Mouse (Mus musculus): ENCODE results near the gene Cib1. TPM values are rescaled to one million over a fixed set of nuclear protein-coding genes. Genes with fewer than 3 reads are reported as not detected.

Cib1 gene
- polyA plus RNA-seq, 1 experiment from 2014 or later, result 26.4 TPM

DNA sequence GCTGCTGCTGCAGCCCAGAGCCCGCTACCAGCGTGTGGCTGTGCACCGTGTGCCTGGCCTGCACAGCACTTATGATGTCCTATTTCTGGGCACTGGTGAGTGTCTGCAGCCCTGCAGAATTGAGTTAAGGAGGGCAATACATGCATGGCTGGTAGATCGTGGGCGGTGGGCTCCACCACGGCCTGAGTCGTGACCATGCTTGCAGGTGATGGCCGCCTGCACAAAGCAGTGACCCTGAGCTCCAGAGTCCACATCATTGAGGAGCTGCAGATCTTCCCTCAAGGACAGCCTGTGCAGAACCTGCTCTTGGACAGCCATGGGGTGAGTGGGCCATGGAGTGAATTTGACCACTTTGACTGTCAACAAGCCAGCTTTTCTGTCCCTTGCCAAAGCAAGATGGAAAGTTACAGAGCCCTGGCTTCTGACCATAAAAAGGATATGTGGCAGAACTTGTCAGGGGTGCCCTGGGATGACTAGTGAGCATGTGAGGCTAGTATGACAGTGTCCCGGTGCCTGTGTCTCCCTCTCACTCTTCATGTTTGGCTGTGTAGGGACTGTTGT lies 12.3 kb downstream of the Cib1 start:
- Histone ChIP-seq H3K27ac (ENCODE audit: low read depth, low read length) (no peak overlapping the region), H3K4me1 (ENCODE audit: control insufficient read depth, insufficient read depth, low read length) (no peaks in the 10 kb centered on the region), H3K4me2 (ENCODE audit: low read depth, low read length) (no peak overlapping the region), H3K9me3 (ENCODE audit: control insufficient read depth, low read length) (no peaks in the 10 kb centered on the region), H3K36me3 (ENCODE audit: control insufficient read depth, insufficient read depth, low read length) (peaks cover 61% of the 10 kb centered on the region), H3K9ac (replicated peaks; ENCODE audit: low read depth, low read length) (no peak overlapping the region), H3K27me3 (ENCODE audit: control insufficient read depth, insufficient read depth, low read length) (no peaks in the 10 kb centered on the region), H3K4me3 (ENCODE audit: low read depth, low read length) (no peak overlapping the region)
- ATAC-seq (ENCODE audit: low read depth), result no peak
- WGBS, result 96% methylated on average over 9 of the region's 9 CpGs

DNA sequence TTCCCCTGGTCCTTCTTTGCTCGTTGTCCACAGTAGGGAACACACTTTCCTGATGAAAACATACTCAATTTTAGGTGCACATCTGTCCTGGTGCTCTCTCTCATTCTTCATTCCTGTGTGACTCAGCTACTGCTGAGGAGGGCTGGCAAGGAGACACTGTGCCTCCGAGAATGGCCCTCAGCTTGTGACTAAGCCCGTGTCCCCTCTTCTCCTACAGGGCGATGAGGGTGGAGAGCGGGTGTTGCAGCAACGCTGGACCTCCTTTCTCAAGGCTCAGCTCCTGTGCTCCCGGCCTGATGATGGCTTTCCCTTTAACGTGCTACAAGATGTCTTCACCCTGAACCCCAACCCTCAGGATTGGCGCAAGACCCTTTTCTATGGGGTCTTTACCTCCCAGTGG lies 13.9 kb downstream of the Cib1 start:
- no peak overlapping the region for H3K27ac ChIP-seq (ENCODE audit: low read depth, low read length)
- no peak overlapping the region for H3K9ac ChIP-seq (replicated peaks; ENCODE audit: low read depth, low read length)
- H3K4me1 ChIP-seq (ENCODE audit: control insufficient read depth, insufficient read depth, low read length), result no peaks in the 10 kb centered on the region
- no peaks in the 10 kb centered on the region for H3K27me3 ChIP-seq (ENCODE audit: control insufficient read depth, insufficient read depth, low read length)
- no peaks in the 10 kb centered on the region for H3K9me3 ChIP-seq (ENCODE audit: control insufficient read depth, low read length)
- peaks cover 49% of the 10 kb centered on the region for H3K36me3 ChIP-seq (ENCODE audit: control insufficient read depth, insufficient read depth, low read length)
- ATAC-seq (ENCODE audit: low read depth), result no peak
- WGBS, result 94% methylated on average over 9 of the region's 9 CpGs
- no peak overlapping the region for H3K4me3 ChIP-seq (ENCODE audit: low read depth, low read length)
- H3K4me2 ChIP-seq (ENCODE audit: low read depth, low read length), result no peak overlapping the region

DNA sequence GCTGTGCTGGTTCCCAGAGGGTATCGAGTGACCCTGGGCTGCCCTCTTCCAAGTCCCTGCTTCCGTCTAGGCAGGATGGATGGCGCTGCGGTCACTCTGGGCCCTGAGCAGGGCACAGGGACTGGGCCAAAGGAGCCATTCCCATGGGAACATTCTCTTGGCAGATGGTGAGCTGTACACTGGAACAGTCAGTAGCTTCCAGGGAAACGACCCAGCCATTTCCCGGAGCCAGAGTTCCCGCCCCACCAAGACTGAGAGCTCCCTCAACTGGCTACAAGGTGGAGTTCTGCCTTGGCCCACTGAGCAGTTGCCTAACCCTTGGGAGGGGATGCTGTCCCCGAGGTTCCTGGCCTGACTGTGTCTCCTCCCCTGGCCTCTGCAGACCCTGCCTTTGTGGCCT lies 16.0 kb downstream of the Cib1 start:
- peaks cover 43% of the 10 kb centered on the region for H3K36me3 ChIP-seq (ENCODE audit: control insufficient read depth, insufficient read depth, low read length)
- no peak overlapping the region for H3K27ac ChIP-seq (ENCODE audit: low read depth, low read length)
- H3K4me3 ChIP-seq (ENCODE audit: low read depth, low read length), result no peak overlapping the region
- no peaks in the 10 kb centered on the region for H3K27me3 ChIP-seq (ENCODE audit: control insufficient read depth, insufficient read depth, low read length)
- WGBS, result 60% methylated on average over 8 of the region's 8 CpGs
- H3K9me3 ChIP-seq (ENCODE audit: control insufficient read depth, low read length), result no peaks in the 10 kb centered on the region
- H3K4me1 ChIP-seq (ENCODE audit: control insufficient read depth, insufficient read depth, low read length), result no peaks in the 10 kb centered on the region
- H3K9ac ChIP-seq (replicated peaks; ENCODE audit: low read depth, low read length), result no peak overlapping the region
- ATAC-seq (ENCODE audit: low read depth), result peak; percentile 35; the same call in 1 of the 2 replicates
- H3K4me2 ChIP-seq (ENCODE audit: low read depth, low read length), result no peak overlapping the region

DNA sequence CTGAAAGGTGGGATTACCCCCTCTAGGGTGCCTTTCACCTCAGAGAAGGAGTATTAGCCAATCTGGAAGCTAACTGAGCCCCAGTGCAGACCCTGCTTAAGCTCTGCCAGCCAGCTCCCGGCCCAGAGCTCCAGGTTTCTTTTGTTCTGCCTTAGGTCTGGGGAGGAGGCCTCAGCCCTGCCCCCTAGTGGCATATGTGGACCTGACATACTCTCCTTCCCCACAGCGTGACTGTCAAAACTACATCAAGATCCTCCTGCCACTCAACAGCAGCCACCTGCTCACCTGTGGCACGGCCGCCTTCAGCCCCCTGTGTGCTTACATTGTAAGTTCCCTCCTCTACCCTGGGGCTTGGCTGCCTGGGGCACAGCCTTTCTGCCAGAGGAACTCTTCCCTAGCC lies 17.2 kb downstream of the Cib1 start:
- whole genome bisulfite sequencing, result 16% methylated on average over 4 of the region's 4 CpGs
- Histone ChIP-seq H3K4me1 (ENCODE audit: control insufficient read depth, insufficient read depth, low read length) (no peaks in the 10 kb centered on the region), H3K27ac (ENCODE audit: low read depth, low read length) (peak overlapping the region; percentile 62; the same call in 1 of the 2 replicates), H3K4me3 (ENCODE audit: low read depth, low read length) (no peak overlapping the region), H3K36me3 (ENCODE audit: control insufficient read depth, insufficient read depth, low read length) (peaks cover 33% of the 10 kb centered on the region), H3K27me3 (ENCODE audit: control insufficient read depth, insufficient read depth, low read length) (no peaks in the 10 kb centered on the region), H3K9ac (replicated peaks; ENCODE audit: low read depth, low read length) (peak overlapping the region; percentile 26; the same call in 1 of the 2 replicates), H3K4me2 (ENCODE audit: low read depth, low read length) (no peak overlapping the region), H3K9me3 (ENCODE audit: control insufficient read depth, low read length) (no peaks in the 10 kb centered on the region)
- peak; percentile 87 for ATAC-seq (ENCODE audit: low read depth)

DNA sequence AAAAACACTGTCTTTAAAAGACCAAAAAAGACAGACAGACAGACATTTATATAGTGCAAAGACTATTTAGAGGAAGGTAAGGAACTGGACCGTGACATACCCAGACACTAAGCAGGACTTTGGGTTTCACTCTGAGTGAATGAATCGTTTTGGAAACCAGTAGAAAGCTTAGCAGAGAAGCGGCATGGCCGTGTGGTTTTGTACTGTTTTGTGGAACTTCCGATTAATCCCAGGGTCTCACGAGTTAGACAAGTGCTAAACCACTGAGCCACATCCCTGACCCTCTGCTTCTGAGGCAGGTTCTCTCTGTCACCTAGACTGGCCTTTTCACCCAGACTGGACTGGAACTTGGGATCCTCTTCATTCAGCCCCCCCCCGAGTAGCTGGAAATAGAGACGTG lies 18.2 kb downstream of the Cib1 start:
- H3K9ac ChIP-seq (replicated peaks; ENCODE audit: low read depth, low read length), result no peak overlapping the region
- no peak overlapping the region; the same call in 1 of the 2 replicates for H3K27ac ChIP-seq (ENCODE audit: low read depth, low read length)
- peaks cover 24% of the 10 kb centered on the region; the same call in 1 of the 2 replicates for H3K36me3 ChIP-seq (ENCODE audit: control insufficient read depth, insufficient read depth, low read length)
- no peaks in the 10 kb centered on the region for H3K9me3 ChIP-seq (ENCODE audit: control insufficient read depth, low read length)
- no peaks in the 10 kb centered on the region for H3K4me1 ChIP-seq (ENCODE audit: control insufficient read depth, insufficient read depth, low read length)
- no peaks in the 10 kb centered on the region for H3K27me3 ChIP-seq (ENCODE audit: control insufficient read depth, insufficient read depth, low read length)
- no peak overlapping the region for H3K4me2 ChIP-seq (ENCODE audit: low read depth, low read length)
- H3K4me3 ChIP-seq (ENCODE audit: low read depth, low read length), result no peak overlapping the region
- 88% methylated on average over 8 of the region's 8 CpGs for WGBS
- no peak for ATAC-seq (ENCODE audit: low read depth)

DNA sequence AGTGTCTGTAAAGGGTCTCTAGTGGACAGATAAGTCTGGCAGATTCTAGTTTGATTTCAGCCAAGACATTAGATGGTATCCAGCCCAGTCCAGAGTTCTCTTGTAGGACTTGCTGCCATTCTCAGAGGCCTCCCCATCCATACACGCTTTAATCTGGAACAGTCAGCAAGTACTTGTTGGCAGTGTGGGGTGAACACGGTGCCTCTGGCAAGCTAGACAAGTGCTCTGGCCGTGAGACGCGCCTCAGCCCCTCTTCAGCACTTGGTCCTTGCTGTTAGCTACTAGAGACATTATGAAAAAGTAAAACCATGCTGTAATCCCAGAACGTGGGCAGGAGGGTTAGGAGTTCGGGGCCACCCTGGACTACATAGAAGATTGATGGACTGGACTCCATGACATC lies 19.0 kb downstream of the Cib1 start:
- H3K9ac ChIP-seq (replicated peaks; ENCODE audit: low read depth, low read length), result no peak overlapping the region
- H3K4me3 ChIP-seq (ENCODE audit: low read depth, low read length), result no peak overlapping the region
- H3K9me3 ChIP-seq (ENCODE audit: control insufficient read depth, low read length), result no peaks in the 10 kb centered on the region
- WGBS, result 95% methylated on average over 7 of the region's 7 CpGs
- no peaks in the 10 kb centered on the region for H3K4me1 ChIP-seq (ENCODE audit: control insufficient read depth, insufficient read depth, low read length)
- peaks cover 19% of the 10 kb centered on the region; the same call in 1 of the 2 replicates for H3K36me3 ChIP-seq (ENCODE audit: control insufficient read depth, insufficient read depth, low read length)
- no peaks in the 10 kb centered on the region for H3K27me3 ChIP-seq (ENCODE audit: control insufficient read depth, insufficient read depth, low read length)
- H3K27ac ChIP-seq (ENCODE audit: low read depth, low read length), result no peak overlapping the region
- no peak for ATAC-seq (ENCODE audit: low read depth)
- H3K4me2 ChIP-seq (ENCODE audit: low read depth, low read length), result no peak overlapping the region

DNA sequence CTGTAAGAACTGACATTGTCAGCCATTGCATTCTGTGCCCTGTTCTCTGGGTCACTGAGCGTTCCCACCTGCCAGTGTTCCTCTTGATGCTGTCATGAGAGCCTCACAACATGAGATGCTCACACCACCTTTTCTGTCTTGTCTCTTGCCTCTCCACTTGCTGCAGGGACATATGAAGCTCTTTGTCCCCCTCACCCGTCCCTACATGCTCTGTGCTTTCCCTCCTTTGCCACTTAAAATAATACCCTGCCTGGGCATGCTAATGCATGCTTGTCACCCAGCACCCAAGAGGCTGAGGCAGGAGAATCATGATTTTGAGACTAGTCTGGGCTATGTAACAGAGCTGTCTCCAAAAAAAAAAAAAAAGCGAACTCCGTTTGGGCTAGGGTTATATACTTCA lies 21.6 kb downstream of the Cib1 start:
- H3K4me2 ChIP-seq (ENCODE audit: low read depth, low read length), result no peak overlapping the region
- H3K4me1 ChIP-seq (ENCODE audit: control insufficient read depth, insufficient read depth, low read length), result peaks cover 8% of the 10 kb centered on the region
- H3K9me3 ChIP-seq (ENCODE audit: control insufficient read depth, low read length), result no peaks in the 10 kb centered on the region
- H3K27me3 ChIP-seq (ENCODE audit: control insufficient read depth, insufficient read depth, low read length), result no peaks in the 10 kb centered on the region
- no peak overlapping the region for H3K27ac ChIP-seq (ENCODE audit: low read depth, low read length)
- no peak overlapping the region for H3K9ac ChIP-seq (replicated peaks; ENCODE audit: low read depth, low read length)
- peaks cover 11% of the 10 kb centered on the region; the same call in 1 of the 2 replicates for H3K36me3 ChIP-seq (ENCODE audit: control insufficient read depth, insufficient read depth, low read length)
- no peak overlapping the region for H3K4me3 ChIP-seq (ENCODE audit: low read depth, low read length)
- 86% methylated on average over 4 of the region's 4 CpGs for WGBS
- ATAC-seq (ENCODE audit: low read depth), result no peak

DNA sequence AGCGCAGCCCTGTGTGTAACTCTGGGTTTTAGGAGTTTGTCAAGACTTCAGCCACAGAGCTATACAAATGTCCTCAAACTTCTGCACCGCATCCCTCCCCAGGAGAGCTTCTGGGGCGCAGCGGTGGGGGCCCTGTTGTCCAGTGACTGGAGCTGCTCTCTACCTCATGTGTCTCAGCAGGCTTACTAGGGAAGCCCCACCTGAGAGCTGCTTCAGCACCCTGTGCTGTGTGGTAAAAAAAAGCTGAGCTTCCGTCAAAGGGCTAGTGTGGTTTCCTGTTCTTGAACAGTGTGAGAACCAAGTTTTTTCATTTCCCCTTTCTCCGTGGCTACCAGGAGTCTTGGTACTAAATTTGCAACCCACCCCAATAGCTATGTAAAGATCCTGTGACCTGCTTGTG lies 22.9 kb downstream of the Cib1 start:
- no peak overlapping the region for H3K4me3 ChIP-seq (ENCODE audit: low read depth, low read length)
- ATAC-seq (ENCODE audit: low read depth), result no peak
- WGBS, result 76% methylated on average over 6 of the region's 6 CpGs
- H3K9ac ChIP-seq (replicated peaks; ENCODE audit: low read depth, low read length), result no peak overlapping the region
- no peak overlapping the region for H3K4me2 ChIP-seq (ENCODE audit: low read depth, low read length)
- H3K4me1 ChIP-seq (ENCODE audit: control insufficient read depth, insufficient read depth, low read length), result peaks cover 8% of the 10 kb centered on the region
- H3K27me3 ChIP-seq (ENCODE audit: control insufficient read depth, insufficient read depth, low read length), result no peaks in the 10 kb centered on the region
- H3K9me3 ChIP-seq (ENCODE audit: control insufficient read depth, low read length), result no peaks in the 10 kb centered on the region
- H3K27ac ChIP-seq (ENCODE audit: low read depth, low read length), result no peak overlapping the region
- peaks cover 11% of the 10 kb centered on the region; the same call in 1 of the 2 replicates for H3K36me3 ChIP-seq (ENCODE audit: control insufficient read depth, insufficient read depth, low read length)

DNA sequence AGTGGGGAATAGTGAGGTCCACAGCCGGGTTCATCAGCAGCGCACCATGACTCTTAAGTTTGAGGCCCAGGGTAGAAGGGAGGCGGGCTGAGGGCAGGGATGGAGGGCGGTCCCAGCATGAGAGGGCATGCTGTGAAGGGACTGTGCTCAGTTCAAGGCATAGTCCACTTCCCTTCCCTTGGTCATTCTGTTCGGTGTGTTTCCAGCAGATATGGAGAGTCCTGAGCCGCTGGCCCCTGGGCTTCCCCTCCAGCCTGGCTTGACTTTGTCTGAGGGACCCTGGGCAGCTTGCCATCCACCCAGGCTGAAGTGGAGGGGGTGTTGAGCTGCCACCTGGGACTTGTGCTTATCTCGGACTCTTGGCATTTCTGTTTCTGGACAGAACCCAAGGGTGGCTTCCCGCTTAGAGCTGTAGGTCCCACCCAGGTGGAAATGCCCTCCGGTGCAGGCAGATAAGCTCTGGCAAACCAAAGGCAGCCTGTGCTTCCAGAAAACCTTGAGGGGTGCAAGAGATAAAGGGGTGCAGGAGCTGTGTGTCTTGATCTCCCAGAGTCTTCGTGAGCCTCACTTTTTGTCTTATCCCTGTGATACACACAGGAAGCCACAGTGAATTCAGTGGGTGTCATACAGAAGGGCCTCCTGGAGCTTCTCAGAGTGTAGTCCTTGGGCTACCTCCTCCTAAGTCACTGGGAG lies 23.7 kb downstream of the Cib1 start:
- H3K27ac ChIP-seq (ENCODE audit: low read depth, low read length), result no peak overlapping the region
- H3K4me1 ChIP-seq (ENCODE audit: control insufficient read depth, insufficient read depth, low read length), result peaks cover 8% of the 10 kb centered on the region
- no peaks in the 10 kb centered on the region for H3K27me3 ChIP-seq (ENCODE audit: control insufficient read depth, insufficient read depth, low read length)

More for the DNA sequence above, 23.7 kb downstream of the Cib1 start:
- peaks cover 11% of the 10 kb centered on the region; the same call in 1 of the 2 replicates for H3K36me3 ChIP-seq (ENCODE audit: control insufficient read depth, insufficient read depth, low read length)
- no peak overlapping the region for H3K9ac ChIP-seq (replicated peaks; ENCODE audit: low read depth, low read length)
- no peak for ATAC-seq (ENCODE audit: low read depth)
- H3K4me2 ChIP-seq (ENCODE audit: low read depth, low read length), result no peak overlapping the region
- H3K9me3 ChIP-seq (ENCODE audit: control insufficient read depth, low read length), result no peaks in the 10 kb centered on the region
- H3K4me3 ChIP-seq (ENCODE audit: low read depth, low read length), result no peak overlapping the region
- WGBS, result 79% methylated on average over 10 of the region's 10 CpGs
